Mouse (Mus musculus) gastrocnemius, postnatal 25 days (tissue): ENCODE data around the gene Slc15a1. TPM values are rescaled to one million over a fixed set of nuclear protein-coding genes. Genes with fewer than 3 reads are reported as not detected.
"Not testable (repeated sequence)": the region's sequence is repeated elsewhere in the genome, so short reads cannot be mapped to it uniquely, and the experiment has no call there.

Source experiments
- DNase-seq: peaks from one replicate; pipeline ENCODE4 v3.0.0; 2022
- total RNA-seq, 2 experiments: library from RNA; stranded (reverse); gene quantifications; 1 replicate in 1 of 2; 2 replicates in 1 of 2; pipeline ENCODE4 v1.2.3; 2021

Gene Slc15a1
- total RNA-seq, 2 experiments from 2014 or later, result not detected

- DNase-seq, result peak; percentile 40
These were observed 54.3 kb downstream of the Slc15a1 start for GRCm38 (mm10) chr14:121450504-121451423.

- DNase-seq, result no peak
These were observed 58.1 kb downstream of the Slc15a1 start for GRCm38 (mm10) chr14:121446951-121447350.

GRCm38 (mm10) chr14:121445194-121445593, 59.9 kb downstream of the Slc15a1 start:
- peak; percentile 41 for DNase-seq

DNA sequence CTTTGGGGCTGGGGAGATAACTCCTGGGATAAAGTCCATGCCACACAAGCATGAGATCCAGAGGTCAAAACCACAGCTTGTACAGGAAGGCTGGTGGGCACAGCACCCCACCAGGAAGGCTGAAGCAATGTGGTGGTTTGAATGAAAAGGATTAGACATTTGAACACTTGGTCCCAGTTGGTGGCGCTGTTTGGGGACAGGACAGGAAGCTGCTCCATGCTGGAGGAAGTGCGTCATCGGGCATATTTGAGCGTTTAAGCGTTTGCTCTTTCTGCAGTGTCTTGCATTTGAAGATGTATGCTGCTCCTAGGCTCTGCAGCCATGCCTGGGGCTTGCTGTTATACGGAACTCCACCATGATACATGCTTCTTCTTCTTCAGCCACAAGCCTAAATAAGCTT, 64.2 kb downstream of the Slc15a1 start:
- no peak for DNase-seq

DNA sequence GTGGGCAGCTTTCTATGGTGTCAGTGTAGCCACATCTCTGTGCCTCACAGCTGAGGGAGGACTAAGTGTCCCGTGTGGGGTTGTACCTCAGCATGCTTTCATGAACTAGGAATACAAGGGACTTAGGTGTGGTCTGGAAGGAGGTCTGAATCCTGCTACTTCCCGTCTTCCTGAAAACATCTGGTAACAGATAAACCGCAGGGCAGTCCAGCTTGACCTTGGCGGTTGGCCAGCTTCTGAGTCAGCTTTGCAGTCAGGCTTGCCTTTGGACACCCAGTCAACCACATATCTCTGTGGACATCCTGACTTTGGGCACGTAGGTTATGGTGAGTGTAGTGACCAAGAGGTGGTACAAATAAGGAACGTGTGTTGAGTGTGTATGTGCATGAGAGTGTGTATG, 68.0 kb downstream of the Slc15a1 start:
- peak; percentile 33 for DNase-seq

DNA sequence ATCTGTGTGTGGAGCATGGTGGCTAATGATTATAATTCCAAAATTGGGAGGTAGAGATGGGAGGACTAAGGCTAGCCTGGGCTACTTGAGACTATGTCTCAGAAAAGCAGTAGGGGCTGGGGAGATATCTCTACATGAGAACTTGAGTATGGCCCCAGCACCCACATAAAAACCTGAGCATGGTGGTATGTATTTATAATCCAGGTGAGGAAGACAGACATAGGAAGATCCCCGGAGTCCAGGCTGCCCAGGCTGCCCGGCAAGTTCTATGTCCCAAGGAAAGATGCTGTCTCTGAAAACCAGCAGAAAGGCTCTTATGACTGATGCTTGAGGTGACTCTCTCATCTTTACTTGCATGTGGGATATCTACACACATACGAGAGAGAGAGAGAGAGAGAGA, 68.6 kb downstream of the Slc15a1 start:
- no peak for DNase-seq

GRCm38 (mm10) chr14:121435794-121436193, 69.3 kb downstream of the Slc15a1 start:
- DNase-seq, result no peak

- no peak for DNase-seq
These were observed 73.8 kb downstream of the Slc15a1 start for GRCm38 (mm10) chr14:121431261-121431660.

DNA sequence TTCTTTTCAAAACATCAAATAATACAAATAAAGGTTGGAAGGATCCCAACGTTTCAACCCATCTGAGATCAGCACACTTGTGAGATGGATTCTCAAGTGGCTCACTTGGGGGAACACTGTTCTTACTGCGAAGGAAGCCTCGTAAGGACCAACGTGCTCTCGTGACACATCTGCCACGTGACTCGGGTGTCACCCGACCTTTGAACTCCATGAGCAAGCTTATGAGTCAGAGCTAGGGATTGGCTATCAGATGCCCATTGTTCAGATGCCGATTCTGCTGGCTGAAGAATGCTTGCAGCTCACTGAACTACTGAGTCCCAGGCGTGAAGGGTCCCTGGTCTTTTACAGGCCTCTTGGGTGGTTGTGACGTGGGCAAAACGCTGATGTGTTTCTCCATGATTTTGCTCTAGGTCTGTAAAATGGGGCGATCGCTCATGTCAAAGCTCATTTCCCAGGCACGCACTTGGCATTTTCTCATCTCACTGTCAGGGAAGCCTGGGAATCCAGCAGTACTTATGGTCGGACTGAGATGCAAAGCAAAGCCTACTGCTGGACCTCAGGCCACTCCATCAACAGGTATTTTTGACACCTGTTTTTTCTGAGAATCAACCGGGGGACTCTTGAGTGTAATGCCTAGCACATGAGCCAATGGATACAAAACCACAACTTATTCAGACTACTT, 75.1 kb downstream of the Slc15a1 start:
- DNase-seq, result no peak

- no peak for DNase-seq
These were observed 76.9 kb downstream of the Slc15a1 start for GRCm38 (mm10) chr14:121428148-121428547.

DNA sequence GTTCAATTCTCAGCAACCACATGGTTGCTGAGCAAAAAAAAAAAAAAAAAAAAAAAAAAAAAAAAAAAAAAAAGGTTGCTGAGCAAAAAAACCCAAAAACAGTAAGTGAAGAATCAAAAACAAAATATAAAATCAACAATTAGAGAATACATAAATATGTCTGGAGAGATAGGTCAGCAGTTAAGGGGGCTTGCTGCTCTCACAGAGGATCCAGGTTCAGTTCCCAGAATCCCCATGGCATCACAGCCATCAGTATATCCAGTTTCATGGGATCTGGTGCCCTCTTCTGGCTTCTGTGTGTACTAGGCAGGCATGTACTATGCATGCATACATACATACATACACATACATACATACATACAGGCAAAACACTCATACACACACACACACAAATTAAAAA, 78.3 kb downstream of the Slc15a1 start:
- no peak for DNase-seq

DNA sequence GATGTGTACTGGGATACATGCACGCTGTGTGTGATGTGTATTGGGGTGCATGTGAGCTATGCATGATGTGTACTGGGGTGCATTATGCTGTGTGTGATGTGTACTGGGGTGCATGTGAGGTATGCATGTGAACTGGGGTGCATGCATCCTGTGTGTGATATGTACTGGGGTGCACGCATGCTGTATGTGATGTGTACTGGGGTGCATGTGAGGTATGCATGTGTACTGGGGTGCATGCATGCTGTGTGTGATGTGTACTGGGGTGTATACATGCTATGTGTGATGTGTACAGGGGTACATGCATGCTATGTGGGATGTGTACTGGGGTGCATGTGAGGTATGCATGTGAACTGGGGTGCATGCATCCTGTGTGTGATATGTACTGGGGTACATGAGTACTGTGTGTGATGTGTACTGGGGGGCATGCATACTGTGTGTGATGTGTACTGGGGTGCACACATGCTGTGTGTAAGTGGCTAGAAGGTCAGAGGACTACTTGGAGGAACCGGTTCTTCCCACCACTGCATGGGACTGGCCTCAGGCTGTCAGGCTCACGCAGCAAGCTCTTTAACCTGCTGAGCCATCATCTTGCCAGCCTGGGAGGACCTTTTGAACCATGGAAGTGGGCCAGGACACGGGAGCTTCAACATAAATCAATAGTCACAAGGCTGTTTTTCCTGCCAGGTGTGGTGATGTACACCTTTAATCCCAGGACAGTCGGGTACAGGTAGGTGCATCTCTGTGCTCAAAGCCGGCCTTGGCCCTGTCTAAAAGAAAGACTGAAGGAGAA, 79.9 kb downstream of the Slc15a1 start:
- DNase-seq, result no peak

- no peak for DNase-seq
These were observed 81.7 kb downstream of the Slc15a1 start for GRCm38 (mm10) chr14:121423341-121423751.

DNA sequence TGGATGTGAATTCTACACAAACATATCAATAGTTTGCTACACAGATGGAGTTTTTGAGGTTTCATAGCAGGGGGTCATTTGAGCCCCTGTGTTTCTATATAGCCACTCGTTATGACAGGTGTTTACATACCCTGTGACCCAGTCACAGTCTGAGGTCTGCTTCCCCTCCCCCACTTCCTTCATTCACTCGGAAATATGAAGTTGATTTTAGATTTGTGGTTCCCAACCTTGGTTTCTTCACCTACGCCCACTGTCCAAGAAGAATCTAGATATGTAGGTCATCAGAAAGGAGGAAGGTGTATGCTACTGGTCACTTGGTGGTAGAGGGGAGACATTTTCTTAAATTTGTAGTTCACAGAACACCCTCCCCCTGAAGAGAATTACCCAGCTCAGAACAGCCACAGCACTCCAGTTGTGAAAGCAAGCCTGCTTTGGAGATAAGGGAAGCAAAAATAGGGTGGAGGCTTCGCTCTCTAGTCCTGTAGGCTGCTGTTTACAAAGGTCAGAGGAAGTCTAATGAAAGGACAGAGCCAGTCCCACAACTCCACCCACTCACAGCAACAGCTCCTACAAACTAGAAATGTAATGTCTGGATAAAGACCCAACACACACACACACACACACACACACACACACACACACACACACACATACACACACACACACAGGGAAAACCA, 82.2 kb downstream of the Slc15a1 start:
- no peak for DNase-seq

DNA sequence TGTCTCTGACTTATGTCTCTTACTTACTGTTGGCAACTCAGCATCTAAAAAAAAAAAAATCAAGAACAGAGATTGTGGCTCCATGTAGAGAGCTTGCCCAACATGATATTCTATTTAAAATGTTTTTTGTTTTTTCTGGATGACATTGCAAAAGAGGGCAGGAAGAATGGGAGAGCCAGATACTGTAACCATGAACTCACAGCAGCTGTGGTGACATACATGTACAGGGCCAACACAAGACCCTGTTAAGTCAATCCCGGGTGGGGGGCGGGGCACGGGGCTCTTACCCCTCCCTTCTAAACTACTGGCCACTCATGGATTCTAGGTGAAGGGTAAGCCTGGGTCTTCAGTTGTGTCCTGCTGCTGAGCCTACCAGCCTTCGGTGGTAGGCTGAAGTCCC, 83.1 kb downstream of the Slc15a1 start:
- DNase-seq, result no peak

GRCm38 (mm10) chr14:121417594-121417993, 87.5 kb downstream of the Slc15a1 start:
- DNase-seq, result no peak

DNA sequence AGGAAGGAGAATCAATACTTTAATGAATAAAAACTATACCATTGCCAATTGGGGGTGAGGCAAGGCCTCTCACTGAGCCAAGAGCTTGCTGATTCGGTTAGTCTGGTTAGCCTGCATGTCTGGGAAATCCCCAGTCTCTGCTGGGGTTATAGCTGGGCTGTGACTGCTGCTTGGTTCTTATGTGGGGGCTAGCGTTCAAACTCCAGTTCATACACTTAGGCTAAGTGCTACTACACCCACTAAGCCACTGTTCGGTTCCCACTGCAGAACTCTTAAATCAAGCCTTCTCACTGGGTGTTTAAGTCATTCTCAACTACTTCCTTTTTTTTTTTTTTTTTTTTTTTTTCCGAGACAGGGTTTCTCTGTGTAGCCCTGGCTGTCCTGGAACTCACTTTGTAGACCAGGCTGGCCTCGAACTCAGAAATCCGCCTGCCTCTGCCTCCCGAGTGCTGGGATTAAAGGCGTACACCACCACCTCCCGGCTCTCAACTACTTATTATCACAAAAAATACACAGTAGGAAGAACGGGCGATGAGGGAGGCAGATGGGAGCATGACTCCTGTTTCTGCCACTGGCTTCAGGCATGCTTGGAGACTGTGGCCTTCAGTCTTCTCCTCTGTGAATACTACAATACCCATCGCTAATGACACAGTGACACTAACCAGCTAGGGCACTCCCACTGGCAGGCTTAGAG, 88.3 kb downstream of the Slc15a1 start:
- no peak for DNase-seq

DNA sequence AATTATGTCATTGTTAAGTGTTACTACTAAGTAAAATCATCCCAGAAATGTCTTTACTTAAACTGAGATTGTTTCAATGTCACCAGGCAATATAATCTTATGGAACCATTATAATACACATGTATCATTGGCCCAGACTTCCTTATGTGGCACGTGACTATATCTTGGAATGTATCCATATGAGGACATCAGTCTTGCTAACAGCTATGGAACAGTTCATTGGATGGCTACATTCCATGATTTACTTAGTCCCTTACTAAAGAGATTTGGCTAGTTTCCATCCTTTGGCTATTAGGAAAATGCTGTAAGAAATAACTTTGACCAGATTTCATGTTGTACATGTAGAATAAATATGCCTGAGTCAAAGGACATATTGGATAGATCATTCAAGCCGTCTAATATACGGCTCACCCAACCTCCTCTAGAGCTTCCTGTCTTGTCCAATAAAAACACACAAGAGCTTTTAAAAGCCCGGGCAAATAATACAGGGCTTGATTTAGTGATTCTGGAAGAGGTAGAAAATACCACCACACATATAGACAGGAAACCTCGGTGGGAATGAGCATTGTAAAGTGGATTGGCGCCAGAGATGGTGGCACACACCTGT, 90.3 kb downstream of the Slc15a1 start:
- no peak for DNase-seq

- DNase-seq, result not testable (repeated sequence)
These were observed 91.3 kb downstream of the Slc15a1 start for GRCm38 (mm10) chr14:121413726-121414125.
